Mouse (Mus musculus): ENCODE measurements around the gene Pgrmc1. TPM values are rescaled to one million over a fixed set of nuclear protein-coding genes. Genes with fewer than 3 reads are reported as not detected.
"Not testable (repeated sequence)": the region's sequence is repeated elsewhere in the genome, so short reads cannot be mapped to it uniquely, and the experiment has no call there.

Gene Pgrmc1
- 241 and 285 TPM in 2 replicates for polyA plus RNA-seq (2012; rRNA removed)

DNA sequence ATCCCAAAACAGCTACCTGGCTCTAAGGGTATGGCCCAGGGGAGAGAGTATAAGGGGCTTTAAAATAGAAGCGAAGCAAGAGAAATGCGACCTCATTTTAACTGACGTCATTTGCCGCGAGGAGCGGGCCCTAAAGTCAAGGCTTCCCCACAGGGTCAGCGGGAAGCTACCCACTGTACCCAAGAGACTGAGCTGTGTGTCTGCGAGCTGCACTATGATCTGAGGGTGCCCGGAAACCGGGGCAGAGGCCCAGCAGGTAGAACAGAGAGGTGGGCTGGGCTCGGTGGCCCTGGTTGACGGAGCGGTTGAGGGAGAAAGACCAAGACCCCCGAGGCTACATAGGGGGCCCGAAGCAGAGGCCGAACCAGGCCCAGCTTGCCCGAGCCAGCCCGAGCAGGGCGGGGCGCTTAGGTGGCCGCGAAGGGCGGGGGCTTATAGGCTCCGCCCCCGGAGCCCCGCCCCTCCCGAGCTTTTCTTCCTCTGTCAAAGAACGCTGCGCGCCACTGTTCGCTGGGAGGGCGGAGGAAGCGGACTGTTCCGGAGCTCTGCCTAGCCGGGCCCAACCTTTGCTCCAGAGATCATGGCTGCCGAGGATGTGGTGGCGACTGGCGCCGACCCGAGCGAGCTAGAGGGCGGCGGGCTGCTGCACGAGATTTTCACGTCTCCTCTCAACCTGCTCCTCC lies at the start of gene Pgrmc1:
Gene Pgrmc1, plus strand, starts transcription at position 500 of the 683 bp plus-strand sequence.
- peak; percentile 81 for DNase-seq (ENCODE audit: low spot score)

DNA sequence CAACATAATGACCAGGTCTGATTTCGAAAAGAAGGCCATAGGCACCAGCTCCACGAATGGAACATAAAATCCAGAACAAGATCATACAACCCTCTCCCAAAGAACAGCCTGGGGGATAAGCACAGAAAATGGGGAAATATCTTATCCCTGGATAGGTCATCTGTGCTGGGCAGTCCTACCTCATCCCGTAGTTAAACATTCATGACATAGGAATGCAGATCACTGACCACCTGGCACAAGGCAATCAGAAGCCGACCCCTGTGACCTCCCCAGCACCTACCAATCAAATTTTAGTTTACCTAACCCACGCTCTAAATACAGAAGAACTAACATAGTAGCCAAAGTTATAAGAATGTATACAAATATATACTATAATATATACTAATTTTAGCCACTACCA lies 49.2 kb upstream of the Pgrmc1 start:
- no peak for DNase-seq (ENCODE audit: low spot score)

DNA sequence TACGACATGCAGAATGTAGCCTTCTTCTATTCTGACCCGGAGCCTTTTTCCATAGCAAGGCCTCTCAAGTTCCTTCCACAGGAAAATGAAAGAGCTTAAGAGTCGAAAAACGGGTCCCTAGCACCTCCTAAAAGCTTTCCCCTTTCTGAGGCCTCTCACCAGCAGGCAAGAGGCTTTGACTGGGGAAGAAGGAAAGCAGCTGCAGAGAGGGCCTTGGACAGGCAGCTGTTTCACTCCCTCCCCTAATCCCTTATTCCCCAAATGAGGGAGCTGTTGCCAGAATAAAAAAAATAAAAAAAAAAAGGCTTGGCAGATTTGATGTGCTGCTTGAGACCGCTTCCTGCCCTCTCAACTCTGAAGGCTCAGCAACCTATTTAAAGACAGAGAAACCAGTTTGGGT lies 47.1 kb upstream of the Pgrmc1 start:
- DNase-seq (ENCODE audit: low spot score): no peak

DNA sequence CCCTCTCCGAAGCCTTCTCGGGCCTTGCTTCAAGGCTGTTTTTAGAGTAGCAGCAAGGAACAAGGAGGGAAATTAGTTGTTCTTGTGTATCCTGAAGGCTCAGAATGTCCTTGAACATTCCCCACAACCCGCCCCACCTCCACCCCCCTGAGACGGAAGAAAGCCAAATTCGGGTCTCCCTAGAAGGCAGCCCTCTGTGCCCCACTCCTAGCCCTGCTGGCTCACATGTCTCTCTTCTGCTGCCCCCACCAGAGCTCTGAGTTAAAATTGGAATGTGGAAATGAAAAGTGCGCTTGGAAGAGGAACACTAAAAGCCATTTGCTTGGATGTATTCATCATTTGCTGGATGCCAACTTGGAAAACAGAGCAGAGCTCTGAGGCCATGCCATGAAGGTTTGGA lies 46.7 kb upstream of the Pgrmc1 start:
- no peak for DNase-seq (ENCODE audit: low spot score)

DNA sequence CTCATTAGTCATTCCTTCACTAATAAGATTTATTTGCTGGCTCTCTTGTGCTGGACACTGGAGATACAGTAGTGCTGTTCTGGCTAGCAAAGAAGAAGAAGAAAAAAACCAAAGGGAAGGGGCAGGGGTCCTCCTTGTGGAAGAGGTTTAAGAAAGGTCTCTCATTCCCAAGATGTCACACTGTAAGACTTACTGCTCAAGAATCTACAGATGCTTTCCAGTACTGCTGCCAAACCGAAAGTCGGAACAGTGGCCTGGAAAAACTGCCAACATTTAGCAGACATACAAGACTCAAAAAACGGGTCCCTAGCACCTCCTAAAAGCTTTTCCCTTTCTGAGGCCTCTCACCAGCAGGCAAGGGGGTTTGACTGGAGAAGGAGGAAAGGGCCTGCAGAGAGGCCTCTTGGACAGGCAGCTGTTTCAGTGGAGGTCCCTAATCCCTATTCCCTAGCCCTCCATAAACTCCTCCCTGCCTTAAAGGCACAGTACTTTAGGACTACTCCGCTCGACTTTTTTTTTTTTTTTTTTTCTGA lies 45.9 kb upstream of the Pgrmc1 start:
- DNase-seq (ENCODE audit: low spot score): no peak

DNA sequence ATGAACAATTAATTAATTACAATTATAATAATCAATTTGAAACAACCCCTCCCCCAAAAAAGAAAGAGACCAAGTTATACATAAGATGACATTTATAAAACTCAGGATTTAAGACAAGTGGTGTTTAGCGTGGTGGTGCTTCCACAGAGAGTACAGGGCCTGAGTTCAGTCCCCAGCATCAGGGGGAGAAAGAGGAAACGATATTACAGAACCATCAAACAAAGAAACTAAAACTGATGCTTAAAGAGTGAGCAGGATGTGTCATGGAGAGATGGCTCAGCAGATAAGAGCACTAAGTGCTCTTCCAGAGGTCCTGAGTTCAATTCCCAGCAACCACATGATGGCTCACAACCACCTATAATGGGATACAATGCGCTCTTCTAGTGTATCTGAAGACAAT lies 45.3 kb upstream of the Pgrmc1 start:
- no peak for DNase-seq (ENCODE audit: low spot score)

GRCm38 (mm10) chrX:36555196-36555595 lies 42.8 kb upstream of the Pgrmc1 start:
- DNase-seq (ENCODE audit: low spot score): not testable (repeated sequence)

- no peak for DNase-seq (ENCODE audit: low spot score)
These were observed 37.8 kb upstream of the Pgrmc1 start for GRCm38 (mm10) chrX:36560170-36560569.

DNA sequence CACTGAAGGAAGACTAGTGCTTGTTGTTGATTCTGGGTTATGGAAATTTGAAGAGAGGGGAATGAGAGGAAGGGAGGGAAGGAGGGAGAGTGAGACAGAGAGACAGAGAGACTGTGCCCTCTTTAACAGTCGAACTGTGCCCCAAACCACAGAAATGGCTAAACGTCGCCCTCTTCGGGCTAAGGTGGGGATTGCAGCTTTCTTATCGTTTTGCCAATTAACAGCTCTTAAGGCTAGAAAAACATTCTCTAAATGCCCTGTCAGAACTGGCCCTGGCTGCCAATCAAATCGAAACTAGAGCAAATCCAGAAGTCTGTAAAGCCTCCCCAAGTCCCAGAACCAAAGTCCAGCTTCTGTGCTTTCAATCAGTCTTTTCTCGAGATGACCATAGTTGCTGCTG lies 36.4 kb upstream of the Pgrmc1 start:
- peak; percentile 43 for DNase-seq (ENCODE audit: low spot score)

DNA sequence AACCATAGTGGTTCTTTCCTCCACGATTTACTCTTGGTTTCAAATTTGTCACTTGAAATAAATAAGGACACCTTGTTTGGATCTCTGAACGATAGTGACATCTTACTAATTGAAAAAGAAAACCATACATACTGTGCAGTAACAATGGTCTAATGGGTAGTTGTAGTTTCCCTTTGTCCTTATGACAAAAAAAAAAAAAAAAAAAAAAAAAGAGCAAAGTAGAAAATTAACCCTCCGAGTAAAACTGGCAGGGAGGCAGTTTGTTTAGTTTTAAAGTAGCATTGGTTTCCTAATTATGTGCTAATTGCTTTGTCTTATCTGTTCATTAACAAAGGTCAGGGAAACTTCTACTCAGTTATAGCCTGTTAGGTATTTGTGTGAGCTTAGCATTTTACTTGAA lies 35.9 kb upstream of the Pgrmc1 start:
- DNase-seq (ENCODE audit: low spot score): no peak

GRCm38 (mm10) chrX:36586629-36587303 lies 11.2 kb upstream of the Pgrmc1 start:
- DNase-seq (ENCODE audit: low spot score): no peak

DNA sequence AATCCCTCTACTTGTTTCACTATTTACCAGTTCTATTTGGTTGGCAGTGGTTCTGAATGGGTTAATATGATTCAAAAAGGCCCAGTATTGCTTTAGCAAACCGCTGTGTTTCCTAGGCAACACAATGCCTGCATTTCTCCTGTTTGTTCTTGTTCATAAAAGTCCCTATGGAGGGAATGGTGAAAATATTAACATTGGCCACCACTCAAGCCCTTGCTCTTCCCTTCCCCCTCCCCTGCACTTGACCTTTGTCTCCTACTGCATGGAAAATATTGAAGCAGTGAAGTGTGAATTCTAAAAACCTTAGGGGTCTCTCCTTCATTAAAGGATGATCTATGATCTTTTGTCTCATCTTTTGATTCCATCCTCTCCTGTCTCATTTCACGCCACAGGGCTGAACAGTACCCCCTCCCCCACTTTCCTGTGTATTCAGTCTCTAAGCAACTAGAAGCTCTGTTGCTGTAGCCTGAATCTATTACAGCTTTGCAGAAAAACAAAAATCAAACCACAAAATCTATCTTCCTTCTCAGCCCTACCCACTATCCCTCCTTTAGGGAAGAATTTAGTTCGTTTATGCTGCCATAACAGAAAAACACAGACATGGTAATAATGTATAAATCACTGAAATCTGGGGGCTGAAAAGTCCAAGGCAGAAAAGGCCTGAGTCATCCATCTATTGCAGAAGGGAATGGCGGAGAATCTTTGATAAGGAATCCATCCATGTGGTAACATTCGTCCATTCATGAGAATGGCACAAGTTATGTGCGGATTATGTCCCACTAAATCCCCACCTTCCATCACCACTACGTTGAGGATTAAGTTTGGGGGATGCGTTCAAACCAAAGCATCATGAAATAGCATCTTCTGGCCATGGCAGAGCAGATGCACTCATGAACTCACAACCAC lies 10.4 kb upstream of the Pgrmc1 start:
- DNase-seq (ENCODE audit: low spot score): no peak

- no peak for DNase-seq (ENCODE audit: low spot score)
These were observed 7.7 kb upstream of the Pgrmc1 start for GRCm38 (mm10) chrX:36590266-36590665.

GRCm38 (mm10) chrX:36591120-36591519 lies 6.9 kb upstream of the Pgrmc1 start:
- no peak for DNase-seq (ENCODE audit: low spot score)

GRCm38 (mm10) chrX:36591539-36591938 lies 6.5 kb upstream of the Pgrmc1 start:
- no peak for DNase-seq (ENCODE audit: low spot score)

GRCm38 (mm10) chrX:36595247-36595646 lies 2.8 kb upstream of the Pgrmc1 start:
- no peak for DNase-seq (ENCODE audit: low spot score)

GRCm38 (mm10) chrX:36596483-36597120 lies 1.4 kb upstream of the Pgrmc1 start:
- not testable (repeated sequence) for DNase-seq (ENCODE audit: low spot score)

GRCm38 (mm10) chrX:36598390-36598810 lies 394 bp downstream of the Pgrmc1 start:
- no peak for DNase-seq (ENCODE audit: low spot score)

DNA sequence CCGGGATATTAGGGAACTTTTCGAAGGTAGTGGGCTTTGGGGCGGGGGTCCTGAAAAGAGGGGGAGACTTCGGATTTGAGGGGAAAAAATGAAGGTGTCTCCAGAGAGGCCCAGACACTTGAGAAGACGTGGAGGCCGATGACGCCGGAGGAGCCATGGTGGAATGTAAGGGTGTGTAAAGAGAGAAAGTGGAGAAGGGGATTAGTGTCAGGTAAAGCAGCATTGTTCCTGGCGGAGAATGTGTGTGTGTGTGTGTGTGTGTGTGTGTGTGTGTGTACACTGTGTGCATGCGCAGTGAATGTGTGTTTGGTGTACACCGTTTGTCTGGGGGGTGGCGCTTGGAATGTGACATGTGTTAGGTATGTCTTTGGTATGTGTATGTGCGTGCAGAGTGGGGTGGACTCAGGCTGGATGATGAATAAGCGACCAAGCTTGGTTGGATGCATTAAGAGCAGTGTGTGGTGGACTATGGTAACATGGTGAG lies 897 bp downstream of the Pgrmc1 start:
- no peak for DNase-seq (ENCODE audit: low spot score)

DNA sequence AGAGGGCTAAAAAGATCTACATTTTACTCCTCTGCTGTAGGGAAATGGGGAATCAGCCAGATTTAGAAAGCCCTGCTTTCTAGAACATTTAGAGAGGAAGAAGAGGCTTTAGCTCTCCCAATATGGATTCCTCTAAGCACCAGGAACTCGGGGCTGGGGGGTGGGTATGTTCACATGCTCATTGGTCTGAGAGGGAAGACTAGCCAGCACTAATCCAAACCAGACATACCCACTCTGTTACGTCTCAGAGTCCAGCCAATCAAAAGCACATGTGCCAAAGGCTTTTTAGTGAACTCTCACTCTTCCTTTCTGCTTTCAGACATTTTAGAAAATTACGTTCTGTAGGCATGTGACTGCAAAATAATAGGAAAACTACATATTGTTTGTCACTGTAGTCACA lies 1.6 kb downstream of the Pgrmc1 start:
- no peak for DNase-seq (ENCODE audit: low spot score)

- DNase-seq (ENCODE audit: low spot score): no peak
These were observed 2.1 kb downstream of the Pgrmc1 start for GRCm38 (mm10) chrX:36600066-36600465.

DNA sequence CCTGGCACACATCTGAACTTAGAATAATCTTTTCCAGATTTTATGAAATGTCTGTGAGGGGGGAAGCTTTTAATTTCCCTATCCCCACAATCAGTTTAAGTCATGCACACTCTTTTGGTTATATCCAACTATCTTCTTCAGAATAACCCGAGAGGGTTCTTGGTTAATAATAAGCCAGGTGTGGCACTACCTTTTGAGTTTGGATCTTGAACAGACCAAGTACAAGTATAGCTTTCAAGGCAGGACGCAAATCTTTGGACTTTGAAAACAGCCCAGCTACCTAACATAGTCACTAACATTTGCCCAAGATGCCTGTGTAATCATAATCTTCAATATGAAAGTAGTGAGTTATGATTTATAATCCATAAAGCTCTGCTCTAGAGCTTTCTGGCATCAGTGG lies 4.9 kb downstream of the Pgrmc1 start:
- no peak for DNase-seq (ENCODE audit: low spot score)

All from urinary bladder, adult 2 months (tissue).